Mouse (Mus musculus): ENCODE results near the gene Zfp324.
"Not testable (repeated sequence)": the region's sequence is repeated elsewhere in the genome, so short reads cannot be mapped to it uniquely, and the experiment has no call there.

Gene Zfp324

GRCm38 (mm10) chr7:12965678-12966091 is at the start of gene Zfp324:
TSS of gene Zfp324 (plus strand) at chr7:12965838.
- in situ Hi-C loops (cut with MboI; ENCODE audit: low pct_unique_long_range_greater_than_20kb in 1 of 2, low sequenced_read_pairs in 2 of 2, unreplicated experiment in 1 of 2): no loop called here

DNA sequence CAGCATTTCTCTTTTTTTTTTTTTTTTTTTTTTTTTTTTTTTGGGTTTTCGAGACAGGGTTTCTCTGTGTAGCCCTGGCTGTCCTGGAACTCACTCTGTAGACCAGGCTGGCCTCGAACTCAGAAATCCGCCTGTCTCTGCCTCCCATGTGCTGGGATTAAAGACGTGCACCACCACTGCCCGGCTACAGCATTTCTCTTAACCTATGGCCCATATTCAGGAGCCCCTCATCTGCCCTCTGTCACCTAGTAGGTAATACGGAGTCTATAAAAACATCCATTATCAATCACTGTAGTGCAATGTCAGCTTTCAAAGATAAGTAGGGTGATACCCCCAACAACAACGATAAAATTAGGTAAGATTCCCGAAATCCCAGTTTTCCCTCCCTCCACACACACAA is 45.1 kb upstream of the Zfp324 start:
- in situ Hi-C loops (cut with MboI; ENCODE audit: low pct_unique_long_range_greater_than_20kb in 1 of 2, low sequenced_read_pairs in 2 of 2, unreplicated experiment in 1 of 2): not testable (repeated sequence)

DNA sequence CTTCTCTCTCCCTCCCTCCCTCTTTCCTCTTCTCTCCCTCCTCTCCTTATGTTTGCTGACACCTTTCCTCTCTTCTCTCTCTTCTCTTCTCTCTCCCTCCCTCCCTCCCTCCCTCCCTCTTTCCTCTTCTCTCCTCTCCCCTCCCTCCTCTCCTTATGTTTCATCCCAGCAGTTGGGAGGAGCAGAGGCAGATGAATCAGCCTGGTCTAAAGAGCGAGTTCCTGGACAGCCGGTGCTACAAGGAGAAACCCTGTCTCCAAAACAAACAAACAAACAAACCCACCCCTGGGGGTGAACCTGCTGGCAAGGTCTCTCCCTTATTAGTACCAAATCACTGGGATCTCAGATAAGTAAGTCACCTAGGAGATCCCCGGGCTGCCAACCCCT is 44.3 kb upstream of the Zfp324 start:
- in situ Hi-C loops (cut with MboI; ENCODE audit: low pct_unique_long_range_greater_than_20kb in 1 of 2, low sequenced_read_pairs in 2 of 2, unreplicated experiment in 1 of 2): no loop called here

DNA sequence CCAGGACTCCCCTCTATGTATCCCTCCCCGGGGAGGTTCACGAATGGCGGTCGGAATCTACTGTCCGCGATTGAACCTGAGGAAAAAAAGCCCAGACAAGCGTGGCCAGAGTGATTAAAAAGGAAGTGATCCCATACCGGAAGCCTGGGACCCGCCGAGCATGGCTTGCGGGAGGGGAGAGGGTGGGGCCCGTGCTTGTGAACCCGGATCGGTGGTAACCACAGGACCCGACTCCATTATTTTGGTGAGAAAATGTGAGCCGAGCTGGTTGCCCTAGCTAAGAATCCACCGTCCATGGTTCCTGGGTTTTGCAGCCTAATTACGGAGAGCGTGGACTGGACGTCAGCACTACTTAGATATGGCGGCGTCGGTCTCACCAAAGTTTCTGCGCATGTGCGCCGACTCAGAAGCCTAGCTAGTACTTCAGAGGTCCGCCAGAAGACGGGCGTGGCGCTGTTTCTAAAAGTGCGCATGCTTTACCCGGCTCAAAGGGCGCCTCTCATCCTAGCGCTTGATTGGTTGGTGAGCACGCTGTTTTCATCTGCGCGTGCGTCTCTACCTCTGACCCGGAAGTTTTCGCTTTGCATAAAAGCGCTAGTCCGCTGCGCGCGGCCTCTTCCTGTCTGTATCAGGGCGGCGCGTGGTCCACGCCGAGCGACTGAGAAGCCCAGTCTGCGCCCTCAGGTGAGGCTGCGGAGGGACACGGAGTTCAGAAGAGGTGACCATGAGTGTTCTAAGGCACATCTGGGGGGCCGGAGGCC is 43.8 kb upstream of the Zfp324 start, which contains the start of gene Rps5:
Rps5 (plus strand) TSS at position 586 of the 761 bp plus-strand sequence.
- in situ Hi-C loops (cut with MboI; ENCODE audit: low pct_unique_long_range_greater_than_20kb in 1 of 2, low sequenced_read_pairs in 2 of 2, unreplicated experiment in 1 of 2): no loop called here

DNA sequence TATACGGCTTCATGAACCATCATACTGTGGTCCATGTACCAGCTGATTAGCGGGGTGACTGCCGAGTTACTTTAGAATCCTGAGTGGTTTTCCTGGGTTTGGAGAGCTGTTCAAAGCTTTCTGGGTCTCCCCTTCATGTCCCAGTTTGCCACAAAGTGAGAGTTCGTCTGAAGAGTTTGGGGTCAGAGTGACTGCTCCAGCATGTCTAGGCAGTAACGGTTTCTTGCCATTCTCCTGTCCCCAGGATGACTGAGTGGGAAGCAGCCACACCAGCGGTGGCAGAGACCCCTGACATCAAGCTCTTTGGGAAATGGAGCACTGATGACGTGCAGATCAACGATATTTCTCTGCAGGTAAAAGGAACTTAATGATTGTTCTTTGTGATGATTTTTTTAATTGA is 42.9 kb upstream of the Zfp324 start:
- in situ Hi-C loops (cut with MboI; ENCODE audit: low pct_unique_long_range_greater_than_20kb in 1 of 2, low sequenced_read_pairs in 2 of 2, unreplicated experiment in 1 of 2): no loop called here

GRCm38 (mm10) chr7:12926316-12926715 is 39.3 kb upstream of the Zfp324 start:
- in situ Hi-C loops (cut with MboI; ENCODE audit: low pct_unique_long_range_greater_than_20kb in 1 of 2, low sequenced_read_pairs in 2 of 2, unreplicated experiment in 1 of 2): loop anchor here in 1 of 2 experiments (5.0 kb wide), 1 partner anchor 101 kb away; no protein-coding TSS in a partner anchor

GRCm38 (mm10) chr7:12927191-12927680 is 38.4 kb upstream of the Zfp324 start, which contains the start of gene Rnf225:
TSS of gene Rnf225 (plus strand) at chr7:12927416.
- in situ Hi-C loops (cut with MboI; ENCODE audit: low pct_unique_long_range_greater_than_20kb in 1 of 2, low sequenced_read_pairs in 2 of 2, unreplicated experiment in 1 of 2): loop anchor here in 1 of 2 experiments (5.0 kb wide), 1 partner anchor 100 kb away; no protein-coding TSS in a partner anchor

GRCm38 (mm10) chr7:12927693-12928589 is 37.7 kb upstream of the Zfp324 start:
- in situ Hi-C loops (cut with MboI; ENCODE audit: low pct_unique_long_range_greater_than_20kb in 1 of 2, low sequenced_read_pairs in 2 of 2, unreplicated experiment in 1 of 2): loop anchor here in 1 of 2 experiments (5.0 kb wide), 1 partner anchor 99 kb away; no protein-coding TSS in a partner anchor

DNA sequence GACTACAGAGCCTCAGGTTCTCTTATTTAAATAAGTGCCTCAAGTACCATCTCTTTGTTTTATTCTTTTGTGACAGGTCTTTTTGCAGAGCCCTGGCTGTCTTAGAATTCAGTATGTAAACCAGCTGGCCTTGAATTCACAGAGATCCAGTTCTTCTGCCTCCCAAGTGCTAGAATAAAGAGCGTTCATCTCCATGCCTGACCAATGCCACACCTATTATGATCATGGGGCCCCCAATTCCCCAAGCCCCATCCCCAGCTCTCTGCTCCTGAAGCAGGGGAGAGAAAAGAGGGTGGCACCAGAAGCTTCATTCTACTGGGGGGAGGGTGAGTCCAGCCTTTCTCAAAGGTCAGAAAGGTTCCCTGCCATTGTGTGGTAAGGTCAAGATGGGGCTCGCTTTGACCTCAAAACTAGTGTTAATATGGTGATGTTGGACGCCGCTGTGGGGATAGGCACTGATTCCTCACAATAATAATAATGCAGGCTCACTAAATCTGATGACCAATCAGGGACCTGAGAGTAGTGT is 32.0 kb upstream of the Zfp324 start:
- in situ Hi-C loops (cut with MboI; ENCODE audit: low pct_unique_long_range_greater_than_20kb in 1 of 2, low sequenced_read_pairs in 2 of 2, unreplicated experiment in 1 of 2): no loop called here

- in situ Hi-C loops (cut with MboI; ENCODE audit: low pct_unique_long_range_greater_than_20kb in 1 of 2, low sequenced_read_pairs in 2 of 2, unreplicated experiment in 1 of 2): no loop called here
These were observed 30.8 kb upstream of the Zfp324 start for GRCm38 (mm10) chr7:12934808-12935207.

GRCm38 (mm10) chr7:12937254-12937803 is 28.3 kb upstream of the Zfp324 start:
- in situ Hi-C loops (cut with MboI; ENCODE audit: low pct_unique_long_range_greater_than_20kb in 1 of 2, low sequenced_read_pairs in 2 of 2, unreplicated experiment in 1 of 2): not testable (repeated sequence)

GRCm38 (mm10) chr7:12940599-12940998 is 25.0 kb upstream of the Zfp324 start:
- in situ Hi-C loops (cut with MboI; ENCODE audit: low pct_unique_long_range_greater_than_20kb in 1 of 2, low sequenced_read_pairs in 2 of 2, unreplicated experiment in 1 of 2): no loop called here

DNA sequence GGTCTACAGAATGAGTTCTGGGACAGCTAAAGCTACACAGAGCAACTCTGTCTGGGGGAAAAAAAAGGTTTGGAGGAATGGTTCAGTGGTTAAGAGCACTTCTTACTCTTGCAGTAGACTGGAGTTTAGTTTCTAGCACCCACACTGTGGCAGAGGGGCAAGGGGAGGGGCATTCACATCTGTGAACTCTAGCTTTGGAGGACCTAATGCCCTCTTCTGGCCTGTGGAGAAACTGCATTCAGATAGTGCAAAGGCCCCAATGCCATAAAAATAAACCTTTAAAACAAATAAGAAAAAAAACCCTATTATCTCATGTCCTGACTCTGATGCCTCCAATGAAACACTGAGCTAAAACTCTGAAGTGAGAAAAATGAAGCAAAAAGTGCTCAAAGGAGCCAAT is 22.1 kb upstream of the Zfp324 start:
- in situ Hi-C loops (cut with MboI; ENCODE audit: low pct_unique_long_range_greater_than_20kb in 1 of 2, low sequenced_read_pairs in 2 of 2, unreplicated experiment in 1 of 2): no loop called here

GRCm38 (mm10) chr7:12949032-12949871 is 16.4 kb upstream of the Zfp324 start:
- in situ Hi-C loops (cut with MboI; ENCODE audit: low pct_unique_long_range_greater_than_20kb in 1 of 2, low sequenced_read_pairs in 2 of 2, unreplicated experiment in 1 of 2): no loop called here

DNA sequence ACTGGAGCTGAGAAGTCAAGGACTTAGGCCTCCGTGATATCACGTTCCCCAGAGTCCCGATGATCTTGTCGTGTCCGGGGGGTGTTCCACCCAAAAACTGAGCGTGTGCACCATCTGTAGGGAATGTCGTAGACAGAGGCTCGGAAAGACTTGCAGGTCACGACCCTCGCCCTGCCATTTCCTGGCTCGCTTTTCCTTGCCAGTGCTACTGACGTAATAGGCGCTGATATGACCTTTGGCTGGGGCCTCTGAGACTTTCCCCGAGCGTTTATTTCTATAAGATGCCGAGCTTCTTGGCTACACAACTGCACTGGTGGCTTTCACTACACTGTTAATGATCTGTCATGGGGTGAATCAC is 15.8 kb upstream of the Zfp324 start:
- in situ Hi-C loops (cut with MboI; ENCODE audit: low pct_unique_long_range_greater_than_20kb in 1 of 2, low sequenced_read_pairs in 2 of 2, unreplicated experiment in 1 of 2): no loop called here

GRCm38 (mm10) chr7:12954896-12955295 is 10.7 kb upstream of the Zfp324 start:
- in situ Hi-C loops (cut with MboI; ENCODE audit: low pct_unique_long_range_greater_than_20kb in 1 of 2, low sequenced_read_pairs in 2 of 2, unreplicated experiment in 1 of 2): no loop called here

DNA sequence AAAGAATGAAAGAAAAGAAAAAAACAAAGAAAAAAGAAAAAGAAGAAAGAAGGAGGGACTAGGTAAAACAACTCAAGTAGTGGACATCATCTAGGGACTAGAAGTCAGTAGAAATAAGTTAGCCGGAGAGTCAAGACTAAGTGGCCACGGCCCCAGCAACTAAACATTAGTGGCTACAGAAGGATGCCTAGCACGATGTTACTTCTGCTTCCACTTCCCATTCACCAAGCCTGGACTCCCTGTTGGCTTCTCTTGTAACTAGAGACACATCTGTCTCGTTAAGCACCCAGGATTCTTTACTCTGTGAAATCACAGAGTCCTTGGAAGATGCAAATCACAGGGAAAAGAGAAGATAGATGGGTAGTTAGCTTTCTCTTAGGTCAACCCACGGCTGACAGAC is 8.1 kb upstream of the Zfp324 start:
- in situ Hi-C loops (cut with MboI; ENCODE audit: low pct_unique_long_range_greater_than_20kb in 1 of 2, low sequenced_read_pairs in 2 of 2, unreplicated experiment in 1 of 2): no loop called here

GRCm38 (mm10) chr7:12958948-12959347 is 6.7 kb upstream of the Zfp324 start:
- in situ Hi-C loops (cut with MboI; ENCODE audit: low pct_unique_long_range_greater_than_20kb in 1 of 2, low sequenced_read_pairs in 2 of 2, unreplicated experiment in 1 of 2): no loop called here
